Mouse (Mus musculus) kidney, postnatal 14 days (tissue): ENCODE measurements around the gene Lbh.
A peak's percentile ranks its signal among the peaks of the same experiment; 100 is the strongest.

ENCODE experiments used
- DNase-seq: peaks from one replicate; pipeline ENCODE4 v3.0.0; 2022; ENCODE audit warnings: mixed read lengths

Lbh gene

GRCm38 (mm10) chr17:72976258-72977231, 58.4 kb downstream of the Lbh start:
- peak; percentile 39 for DNase-seq

GRCm38 (mm10) chr17:72977616-72978015, 59.5 kb downstream of the Lbh start:
- DNase-seq = no peak

- no peak for DNase-seq
These were observed 64.1 kb downstream of the Lbh start for GRCm38 (mm10) chr17:72982156-72982555.

- no peak for DNase-seq
These were observed 65.4 kb downstream of the Lbh start for GRCm38 (mm10) chr17:72983471-72983870.

GRCm38 (mm10) chr17:72989025-72989424, 70.9 kb downstream of the Lbh start:
- no peak for DNase-seq
